Mouse (Mus musculus): ENCODE measurements around the gene Ak8. TPM values are rescaled to one million over a fixed set of nuclear protein-coding genes. Genes with fewer than 3 reads are reported as not detected.

Ak8 gene
- total RNA-seq, 2 experiments from 2014 or later, result 0.74 to 1.2 TPM

GRCm38 (mm10) chr2:28692692-28693091, 7.3 kb upstream of the Ak8 start:
- TF ChIP-seq CTCF (conservative IDR thresholded peaks at IDR 0.05), result no peak
- Histone ChIP-seq H3K4me3 (no peak overlapping the region), H3K27ac (no peak overlapping the region)
- DNase-seq (ENCODE audit: low spot score in 2 of 2), result no peak

- no peak overlapping the region for H3K27ac ChIP-seq
- TF ChIP-seq CTCF (conservative IDR thresholded peaks at IDR 0.05), result no peak
- no peak for DNase-seq (ENCODE audit: low spot score in 2 of 2)
- no peak overlapping the region for H3K4me3 ChIP-seq
These were observed 1.4 kb upstream of the Ak8 start for GRCm38 (mm10) chr2:28698566-28698965.

DNA sequence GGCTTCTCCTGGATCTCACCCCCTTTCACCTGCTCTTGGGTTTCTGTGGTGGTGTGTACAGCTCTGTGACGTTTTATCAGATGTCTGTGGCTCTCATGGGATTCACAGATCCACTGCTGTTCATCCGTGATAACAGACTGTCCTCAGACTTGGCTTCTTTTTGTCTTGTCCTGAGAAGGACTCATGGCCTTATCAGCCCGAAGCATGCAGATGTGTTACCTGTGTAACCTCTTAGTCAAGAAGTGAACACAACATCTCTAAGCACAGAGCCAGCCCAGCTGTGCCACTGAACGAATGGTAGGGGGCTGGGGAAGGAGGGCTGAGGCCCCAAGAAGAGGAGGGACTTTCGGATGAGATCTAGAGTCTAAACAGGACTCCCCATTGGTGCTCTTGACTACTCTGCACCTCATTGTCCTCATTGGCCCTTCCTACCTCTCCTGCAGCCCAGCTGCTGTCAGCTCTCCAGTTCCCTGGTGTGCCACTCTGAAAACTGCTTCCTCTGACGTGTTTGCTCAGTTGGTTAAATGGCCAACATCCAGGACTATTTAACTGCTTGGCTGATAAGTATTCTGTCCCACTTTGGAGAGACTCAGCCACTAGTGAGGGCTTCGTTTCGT, 1.8 kb downstream of the Ak8 start:
- H3K27ac ChIP-seq, result no peak overlapping the region
- DNase-seq (ENCODE audit: low spot score in 2 of 2), result no peak
- no peak overlapping the region for H3K4me3 ChIP-seq
- TF ChIP-seq CTCF (conservative IDR thresholded peaks at IDR 0.05), result no peak

- DNase-seq (ENCODE audit: low spot score in 2 of 2), result no peak
- no peak overlapping the region for H3K4me3 ChIP-seq
- TF ChIP-seq CTCF (conservative IDR thresholded peaks at IDR 0.05), result no peak
- H3K27ac ChIP-seq, result no peak overlapping the region
These were observed 6.2 kb downstream of the Ak8 start for GRCm38 (mm10) chr2:28706106-28706636.

DNA sequence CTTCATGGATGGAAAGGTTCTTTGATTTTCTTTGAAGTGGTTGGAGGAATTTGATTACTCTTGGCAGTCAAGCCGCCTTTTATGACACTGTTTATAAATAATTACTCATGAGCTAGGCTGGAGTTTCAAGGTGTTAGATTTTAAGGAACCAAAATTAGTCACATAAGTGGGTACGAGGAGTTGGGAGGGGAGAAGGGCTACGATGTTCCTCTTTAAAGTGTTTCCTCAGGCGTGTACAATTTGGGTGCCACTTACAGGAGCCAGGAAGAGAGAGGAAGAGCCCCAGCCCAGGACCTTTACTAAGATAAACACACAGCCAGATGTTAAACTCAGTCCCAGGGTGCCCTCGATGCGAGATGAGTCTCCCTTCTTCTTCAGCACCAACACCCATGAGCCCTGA, 6.8 kb downstream of the Ak8 start:
- Histone ChIP-seq H3K4me3 (no peak overlapping the region), H3K27ac (no peak overlapping the region)
- no peak for TF ChIP-seq CTCF (conservative IDR thresholded peaks at IDR 0.05)
- no peak for DNase-seq (ENCODE audit: low spot score in 2 of 2)

GRCm38 (mm10) chr2:28713036-28713435, 13.1 kb downstream of the Ak8 start:
- no peak for TF ChIP-seq CTCF (conservative IDR thresholded peaks at IDR 0.05)

GRCm38 (mm10) chr2:28722419-28722818, 22.5 kb downstream of the Ak8 start:
- Histone ChIP-seq H3K4me3 (no peak overlapping the region), H3K27ac (no peak overlapping the region)
- TF ChIP-seq CTCF (conservative IDR thresholded peaks at IDR 0.05), result no peak
- DNase-seq (ENCODE audit: low spot score in 2 of 2), result no peak

More at GRCm38 (mm10) chr2:28713036-28713435, 13.1 kb downstream of the Ak8 start:
- no peak overlapping the region for H3K4me3 ChIP-seq
- DNase-seq (ENCODE audit: low spot score in 2 of 2), result no peak
- no peak overlapping the region for H3K27ac ChIP-seq

- no peak for DNase-seq (ENCODE audit: low spot score in 2 of 2)
- Histone ChIP-seq H3K27ac (no peak overlapping the region), H3K4me3 (no peak overlapping the region)
- TF ChIP-seq CTCF (conservative IDR thresholded peaks at IDR 0.05), result no peak
These were observed 23.9 kb downstream of the Ak8 start for GRCm38 (mm10) chr2:28723912-28724311.

DNA sequence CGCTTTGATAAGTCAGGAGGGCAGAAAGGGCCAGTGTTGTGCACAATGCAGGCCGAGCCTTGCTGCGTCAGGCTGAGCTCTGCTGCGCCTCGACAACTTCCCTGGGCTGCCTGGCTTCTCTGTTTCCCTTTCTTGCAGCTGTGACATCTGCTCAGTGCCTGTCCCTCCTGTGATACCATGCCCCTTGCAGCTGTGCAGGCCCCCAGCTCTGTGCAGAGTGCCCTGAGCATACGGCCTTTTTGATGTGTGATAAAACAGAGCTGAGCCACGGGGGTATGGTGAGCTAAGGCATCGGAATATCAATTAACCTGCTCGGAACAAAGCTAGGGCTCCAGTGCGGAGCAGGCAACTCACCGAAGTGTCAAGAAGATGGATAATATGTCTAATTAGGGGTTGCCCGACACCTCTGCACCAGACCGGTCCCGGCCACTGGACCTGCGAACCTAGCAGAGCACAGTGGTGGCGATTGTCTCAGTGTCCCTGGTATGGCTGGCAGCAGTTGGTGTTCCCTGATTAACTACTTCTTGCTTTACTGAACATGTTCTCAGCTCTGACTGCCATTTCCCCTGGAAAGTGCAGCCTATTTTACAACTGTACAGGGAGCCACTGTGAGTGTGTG, 27.9 kb downstream of the Ak8 start:
- no peak for DNase-seq (ENCODE audit: low spot score in 2 of 2)
- no peak for TF ChIP-seq CTCF (conservative IDR thresholded peaks at IDR 0.05)
- Histone ChIP-seq H3K27ac (no peak overlapping the region), H3K4me3 (no peak overlapping the region)

- Histone ChIP-seq H3K27ac (no peak overlapping the region), H3K4me3 (no peak overlapping the region)
- no peak for DNase-seq (ENCODE audit: low spot score in 2 of 2)
- no peak for TF ChIP-seq CTCF (conservative IDR thresholded peaks at IDR 0.05)
These were observed 30.7 kb downstream of the Ak8 start for GRCm38 (mm10) chr2:28730676-28731075.

DNA sequence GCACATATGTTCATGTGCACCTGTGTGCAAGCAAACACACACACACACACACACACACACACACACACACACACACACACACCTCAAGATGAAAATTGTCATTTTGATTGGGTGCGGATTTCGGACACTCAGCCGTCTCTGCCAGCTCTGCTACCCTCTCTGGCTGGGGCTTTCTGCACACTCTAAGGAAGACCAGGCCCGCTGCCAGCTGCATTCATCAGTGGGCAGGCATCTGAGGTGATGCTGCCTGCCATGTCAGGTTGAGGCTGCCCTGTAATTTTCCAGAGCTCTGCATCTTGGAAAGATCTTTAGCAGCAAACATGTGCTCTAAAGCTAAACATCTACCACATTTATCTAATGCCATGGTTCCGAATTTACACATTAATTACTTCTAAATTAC, 37.1 kb downstream of the Ak8 start:
- TF ChIP-seq CTCF (conservative IDR thresholded peaks at IDR 0.05), result no peak
- no peak overlapping the region for H3K4me3 ChIP-seq
- no peak overlapping the region for H3K27ac ChIP-seq
- DNase-seq (ENCODE audit: low spot score in 2 of 2), result no peak

- no peak for TF ChIP-seq CTCF (conservative IDR thresholded peaks at IDR 0.05)
- Histone ChIP-seq H3K27ac (no peak overlapping the region), H3K4me3 (no peak overlapping the region)
- no peak for DNase-seq (ENCODE audit: low spot score in 2 of 2)
These were observed 40.2 kb downstream of the Ak8 start for GRCm38 (mm10) chr2:28740159-28740558.

GRCm38 (mm10) chr2:28742701-28743100, 42.7 kb downstream of the Ak8 start:
- Histone ChIP-seq H3K27ac (no peak overlapping the region), H3K4me3 (no peak overlapping the region)
- DNase-seq (ENCODE audit: low spot score in 2 of 2), result no peak
- no peak for TF ChIP-seq CTCF (conservative IDR thresholded peaks at IDR 0.05)

Measured in layer of hippocampus, adult 2 months (tissue).